Mouse (Mus musculus) thymus, adult 18-20 months (tissue): ENCODE results near the gene Hnrnpll.
"Not testable (repeated sequence)": the region's sequence is repeated elsewhere in the genome, so short reads cannot be mapped to it uniquely, and the experiment has no call there.

Experiments
- DNase-seq, 2 experiments: peaks; one replicate each; pipeline ENCODE4 v3.0.0; 2022; ENCODE audit warnings: mixed read lengths in 2 of 2

The Hnrnpll gene

GRCm38 (mm10) chr17:80058501-80058900 is 3.6 kb downstream of the Hnrnpll start:
- no peak for DNase-seq

- DNase-seq: no peak
These were observed 8.0 kb downstream of the Hnrnpll start for GRCm38 (mm10) chr17:80053931-80054734.

GRCm38 (mm10) chr17:80051682-80052081 is 10.5 kb downstream of the Hnrnpll start:
- DNase-seq: no peak

GRCm38 (mm10) chr17:80049300-80049699 is 12.8 kb downstream of the Hnrnpll start:
- not testable (repeated sequence) for DNase-seq

- peak in 1 of 2 experiments; percentile 22 for DNase-seq
These were observed 13.9 kb downstream of the Hnrnpll start for GRCm38 (mm10) chr17:80048230-80048629.

GRCm38 (mm10) chr17:80041739-80042138 is 20.4 kb downstream of the Hnrnpll start:
- no peak for DNase-seq

GRCm38 (mm10) chr17:80028675-80029074 is 33.5 kb downstream of the Hnrnpll start:
- DNase-seq: no peak

GRCm38 (mm10) chr17:80026189-80026936 is 35.8 kb downstream of the Hnrnpll start:
- no peak for DNase-seq

GRCm38 (mm10) chr17:80022090-80022489 is 40.0 kb downstream of the Hnrnpll start:
- DNase-seq: no peak

- no peak for DNase-seq
These were observed 41.6 kb downstream of the Hnrnpll start for GRCm38 (mm10) chr17:80020495-80020894.

- DNase-seq: no peak
These were observed 43.1 kb downstream of the Hnrnpll start for GRCm38 (mm10) chr17:80018976-80019541.

- DNase-seq: no peak
These were observed 43.7 kb downstream of the Hnrnpll start for GRCm38 (mm10) chr17:80018239-80018975.

GRCm38 (mm10) chr17:80017389-80017788 is 44.7 kb downstream of the Hnrnpll start:
- DNase-seq: no peak

GRCm38 (mm10) chr17:80016400-80016799 is 45.7 kb downstream of the Hnrnpll start:
- not testable (repeated sequence) for DNase-seq

- DNase-seq: no peak
These were observed 47.7 kb downstream of the Hnrnpll start for GRCm38 (mm10) chr17:80014361-80014809.

- no peak for DNase-seq
These were observed 52.2 kb downstream of the Hnrnpll start for GRCm38 (mm10) chr17:80009926-80010325.

- no peak for DNase-seq
These were observed 53.3 kb downstream of the Hnrnpll start for GRCm38 (mm10) chr17:80008847-80009246.

- DNase-seq: peak; percentile 72 to 79
These were observed 57.5 kb downstream of the Hnrnpll start for GRCm38 (mm10) chr17:80004345-80005239.

- DNase-seq: not testable (repeated sequence)
These were observed 58.3 kb downstream of the Hnrnpll start for GRCm38 (mm10) chr17:80003851-80004250.

GRCm38 (mm10) chr17:80002385-80002852 is 59.7 kb downstream of the Hnrnpll start:
- no peak for DNase-seq

- DNase-seq: no peak
These were observed 62.5 kb downstream of the Hnrnpll start for GRCm38 (mm10) chr17:79999631-80000030.

GRCm38 (mm10) chr17:79998986-79999385 is 63.1 kb downstream of the Hnrnpll start:
- DNase-seq: no peak
